Mouse (Mus musculus) lung, embryonic 16.5 days (tissue): ENCODE measurements around the gene Il17ra. TPM values are rescaled to one million over a fixed set of nuclear protein-coding genes. Genes with fewer than 3 reads are reported as not detected.
A peak's percentile ranks its signal among the peaks of the same experiment; 100 is the strongest.

Source experiments
- ATAC-seq: fragments of 200-750 bp; cut with Nextera tagmentation; 2 replicates; pipeline ENCODE4 v1.8.0; 2017; ENCODE audit warnings: low read depth, mild to moderate bottlenecking, moderate library complexity
- H3K27ac ChIP-seq: fragments of 300-500 bp; sonication (generic); 2 replicates; pipeline ENCODE4 v1.5.1; 2014; ENCODE audit warnings: mild to moderate bottlenecking, control low read depth, low read length
- H3K27me3 ChIP-seq: fragments of 300-500 bp; sonication (generic); 2 replicates; pipeline ENCODE4 v1.6.1; 2014; ENCODE audit warnings: low read depth, low read length, mixed read lengths; ENCODE audit not compliant: control insufficient read depth, insufficient read depth
- H3K36me3 ChIP-seq: fragments of 300-500 bp; sonication (generic); 2 replicates; pipeline ENCODE4 v1.6.1; 2014; ENCODE audit warnings: low read length; ENCODE audit not compliant: control insufficient read depth, insufficient read depth
- H3K4me1 ChIP-seq: fragments of 300-500 bp; sonication (generic); replicated peaks from 2 replicates; pipeline ENCODE4 v1.6.1; 2014; ENCODE audit warnings: low read length, mixed read lengths; ENCODE audit not compliant: control insufficient read depth, insufficient read depth
- H3K4me2 ChIP-seq: fragments of 300-500 bp; sonication (generic); 2 replicates; pipeline ENCODE4 v1.6.1; 2014; ENCODE audit warnings: low read depth, low read length, control low read depth
- H3K4me3 ChIP-seq: fragments of 300-500 bp; sonication (generic); 2 replicates; pipeline ENCODE4 v1.5.1; 2014; ENCODE audit warnings: mild to moderate bottlenecking, low read length, control low read depth
- H3K9ac ChIP-seq: fragments of 300-500 bp; sonication (generic); 2 replicates; pipeline ENCODE4 v1.6.1; 2014; ENCODE audit warnings: low read length, control low read depth
- H3K9me3 ChIP-seq: fragments of 300-500 bp; sonication (generic); 2 replicates; pipeline ENCODE4 v1.6.1; 2016; ENCODE audit warnings: low read length; ENCODE audit not compliant: control insufficient read depth
- WGBS: fragments of 180-500 bp; shearing (Covaris S2); extraction: QIAGEN DNeasy Blood & Tissue Kit; methylation state at CpG from one replicate; pipeline ENCODE4 v1.1.7; 2014; 5-methylcytosine and 5-hydroxymethylcytosine counted together
- polyA plus RNA-seq: library from polyadenylated mRNA; unstranded; fragments of >200 nt; fragmentation: Nextera tagmentation; extraction: Ambion mirVana; gene quantifications from 2 replicates; pipeline ENCODE4 v1.2.1, GENCODE M21; 2015

Il17ra gene
- polyA plus RNA-seq, 1 experiment from 2014 or later: 8.9 TPM

DNA sequence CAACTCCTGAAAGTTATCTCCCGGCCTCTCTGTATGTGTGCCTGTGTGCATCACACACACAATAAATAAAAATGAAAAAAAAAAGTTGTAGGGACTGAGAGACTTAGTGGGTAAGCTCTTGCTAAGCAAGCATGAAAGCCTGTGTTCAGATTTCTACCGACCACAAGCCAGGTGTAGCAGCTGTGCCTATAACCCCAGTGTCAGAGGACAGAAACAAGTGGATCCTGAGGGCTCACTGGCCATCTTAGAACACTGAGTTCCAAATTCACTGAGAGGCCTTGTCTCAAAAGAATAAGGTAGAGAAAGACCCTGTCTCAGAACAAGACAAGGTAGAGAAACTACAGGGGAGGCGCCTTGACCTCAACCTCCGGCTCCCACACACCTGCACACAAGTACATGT lies 5.2 kb downstream of the Il17ra start:
- Histone ChIP-seq H3K36me3 (no peaks in the 10 kb centered on the region), H3K4me1 (peaks cover 11% of the 10 kb centered on the region), H3K9ac (no peak overlapping the region), H3K9me3 (no peaks in the 10 kb centered on the region), H3K27me3 (peaks cover 5% of the 10 kb centered on the region; the same call in 1 of the 2 replicates), H3K4me2 (no peak overlapping the region), H3K27ac (no peak overlapping the region), H3K4me3 (no peak overlapping the region)
- 92% methylated on average over 4 of the region's 4 CpGs for WGBS
- ATAC-seq: no peak

DNA sequence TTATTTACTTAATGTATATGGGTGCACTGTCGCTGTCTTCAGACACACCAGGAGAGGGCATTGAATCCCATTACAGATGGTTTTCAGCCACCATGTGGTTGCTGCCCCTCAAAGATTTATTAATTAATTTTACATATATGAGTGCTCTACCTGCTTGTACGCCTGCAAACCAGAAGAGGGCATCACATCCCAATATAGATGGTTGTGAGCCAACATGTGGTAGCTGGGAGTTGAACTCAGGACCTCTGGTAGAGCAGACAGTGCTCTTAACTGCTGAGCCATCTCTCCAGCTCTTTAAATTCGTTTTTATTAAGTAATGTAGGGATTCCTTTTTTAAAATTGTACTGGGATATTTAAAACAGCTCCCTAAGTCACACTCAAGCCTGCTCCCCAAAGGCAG lies 6.2 kb downstream of the Il17ra start:
- 62% methylated on average over 3 of the region's 3 CpGs for WGBS
- no peak overlapping the region for H3K27ac ChIP-seq
- peaks cover 8% of the 10 kb centered on the region for H3K4me1 ChIP-seq
- ATAC-seq: no peak
- no peak overlapping the region for H3K9ac ChIP-seq
- H3K36me3 ChIP-seq: no peaks in the 10 kb centered on the region
- no peaks in the 10 kb centered on the region for H3K9me3 ChIP-seq
- no peak overlapping the region for H3K4me2 ChIP-seq
- peaks cover 2% of the 10 kb centered on the region; the same call in 1 of the 2 replicates for H3K27me3 ChIP-seq
- H3K4me3 ChIP-seq: no peak overlapping the region

DNA sequence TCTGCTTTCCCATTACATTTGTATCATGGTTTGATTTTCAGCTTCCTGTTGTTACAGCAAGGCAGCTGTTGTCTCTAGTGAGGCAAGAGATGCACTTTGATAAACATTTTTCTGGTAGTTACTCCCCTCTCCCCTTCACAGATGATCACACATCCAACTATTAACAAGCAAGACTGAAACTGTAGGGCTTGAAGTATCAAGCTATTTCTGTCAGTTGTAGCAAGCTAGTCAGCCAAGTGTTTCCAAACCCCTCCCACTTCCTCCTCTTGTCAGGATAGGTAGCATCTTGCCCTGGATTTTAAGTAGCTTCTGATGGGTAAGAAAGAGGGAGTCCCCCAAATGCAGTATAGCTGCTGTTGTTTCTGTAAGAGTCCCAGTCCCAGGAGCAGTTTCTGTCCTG lies 6.7 kb downstream of the Il17ra start:
- ATAC-seq: no peak
- Histone ChIP-seq H3K9ac (no peak overlapping the region), H3K27me3 (peaks cover 2% of the 10 kb centered on the region; the same call in 1 of the 2 replicates), H3K4me1 (peaks cover 7% of the 10 kb centered on the region), H3K27ac (no peak overlapping the region), H3K4me2 (no peak overlapping the region), H3K36me3 (no peaks in the 10 kb centered on the region), H3K9me3 (no peaks in the 10 kb centered on the region), H3K4me3 (no peak overlapping the region)

DNA sequence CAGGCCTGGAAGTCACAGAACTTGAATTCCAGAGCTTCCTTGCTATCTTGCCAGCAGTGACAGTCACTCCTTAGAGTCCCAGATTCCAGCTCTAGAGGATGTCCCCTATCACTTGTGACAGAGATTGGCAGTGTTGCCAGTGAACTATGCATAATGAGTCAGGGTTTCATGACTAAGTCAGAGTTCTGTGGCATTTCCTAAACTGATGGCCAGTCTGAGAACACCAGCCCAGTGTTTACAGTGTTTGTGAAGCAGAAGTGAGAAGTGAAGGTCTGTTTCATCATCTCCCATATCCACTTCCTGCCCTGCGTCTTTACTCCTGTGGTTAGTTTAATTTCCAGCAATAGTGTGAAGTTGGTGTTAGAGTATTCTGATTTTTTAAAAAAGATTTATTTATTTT lies 7.6 kb downstream of the Il17ra start:
- Histone ChIP-seq H3K27me3 (peaks cover 2% of the 10 kb centered on the region; the same call in 1 of the 2 replicates), H3K4me3 (no peak overlapping the region), H3K9me3 (no peaks in the 10 kb centered on the region), H3K4me1 (peaks cover 11% of the 10 kb centered on the region), H3K27ac (no peak overlapping the region), H3K36me3 (no peaks in the 10 kb centered on the region), H3K4me2 (no peak overlapping the region), H3K9ac (no peak overlapping the region)
- no peak for ATAC-seq
- 40% methylated on average over 1 of the region's 1 CpGs for WGBS

DNA sequence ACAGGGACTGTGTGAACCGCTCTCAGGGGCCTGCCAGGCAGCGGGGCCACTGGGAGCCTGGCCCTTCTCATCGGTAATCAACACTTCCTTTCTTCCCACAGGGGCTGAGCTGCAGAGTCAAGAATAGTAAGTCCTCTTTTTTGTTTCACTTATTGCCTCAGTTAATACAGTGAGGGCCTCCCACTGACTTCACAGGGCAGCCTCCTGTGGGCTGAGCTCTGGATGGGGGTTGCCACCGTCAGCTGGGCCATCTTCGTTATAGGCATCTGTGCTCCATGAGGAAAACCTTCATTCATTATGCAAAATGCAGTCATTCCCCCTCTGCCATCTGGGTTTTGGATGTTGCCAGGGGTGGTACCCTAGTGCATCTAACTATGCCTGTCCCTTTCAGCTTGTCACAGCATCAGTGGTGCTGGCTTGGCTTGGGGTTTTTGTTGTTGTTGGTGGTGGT lies 9.0 kb downstream of the Il17ra start:
- ATAC-seq: no peak
- no peaks in the 10 kb centered on the region for H3K36me3 ChIP-seq
- no peak overlapping the region for H3K9ac ChIP-seq
- WGBS: 42% methylated on average over 5 of the region's 5 CpGs
- H3K9me3 ChIP-seq: no peaks in the 10 kb centered on the region
- H3K4me3 ChIP-seq: no peak overlapping the region
- H3K27me3 ChIP-seq: no peaks in the 10 kb centered on the region
- no peak overlapping the region for H3K4me2 ChIP-seq
- H3K27ac ChIP-seq: no peak overlapping the region
- peaks cover 11% of the 10 kb centered on the region for H3K4me1 ChIP-seq

DNA sequence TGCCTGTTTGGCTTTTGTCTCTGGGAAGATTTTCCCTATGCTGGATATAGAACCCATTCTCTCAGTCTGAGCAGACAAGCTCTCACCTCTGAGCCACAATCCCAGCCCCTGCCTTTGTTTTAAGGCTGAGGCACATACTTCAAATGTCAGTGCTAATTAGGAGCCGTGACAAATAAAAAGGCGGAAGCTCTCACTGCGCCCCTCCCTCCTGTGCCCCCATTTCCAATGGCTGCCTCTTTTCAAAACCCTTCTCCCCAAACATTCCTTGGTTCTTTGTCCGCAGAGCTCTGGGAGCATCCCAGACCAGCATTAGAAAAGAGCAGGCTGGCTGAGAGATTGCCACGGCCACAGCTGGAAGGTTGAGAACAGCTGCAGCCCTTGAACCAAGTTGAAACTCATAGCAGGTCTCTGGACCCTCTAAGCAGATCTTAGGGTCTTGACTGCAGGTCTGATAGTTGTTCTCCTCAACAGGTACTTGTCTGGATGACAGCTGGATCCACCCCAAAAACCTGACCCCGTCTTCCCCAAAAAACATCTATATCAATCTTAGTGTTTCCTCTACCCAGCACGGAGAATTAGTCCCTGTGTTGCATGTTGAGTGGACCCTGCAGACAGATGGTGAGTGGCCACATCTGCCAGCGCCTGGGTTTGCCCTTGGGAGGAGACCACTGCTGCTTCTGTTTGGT lies 9.6 kb downstream of the Il17ra start:
- no peak overlapping the region for H3K9ac ChIP-seq
- ATAC-seq: no peak
- no peak overlapping the region for H3K4me2 ChIP-seq
- no peaks in the 10 kb centered on the region for H3K36me3 ChIP-seq
- peaks cover 11% of the 10 kb centered on the region for H3K4me1 ChIP-seq
- no peaks in the 10 kb centered on the region for H3K27me3 ChIP-seq
- no peak overlapping the region for H3K4me3 ChIP-seq
- H3K27ac ChIP-seq: no peak overlapping the region
- WGBS: 41% methylated on average over 8 of the region's 8 CpGs
- H3K9me3 ChIP-seq: no peaks in the 10 kb centered on the region

DNA sequence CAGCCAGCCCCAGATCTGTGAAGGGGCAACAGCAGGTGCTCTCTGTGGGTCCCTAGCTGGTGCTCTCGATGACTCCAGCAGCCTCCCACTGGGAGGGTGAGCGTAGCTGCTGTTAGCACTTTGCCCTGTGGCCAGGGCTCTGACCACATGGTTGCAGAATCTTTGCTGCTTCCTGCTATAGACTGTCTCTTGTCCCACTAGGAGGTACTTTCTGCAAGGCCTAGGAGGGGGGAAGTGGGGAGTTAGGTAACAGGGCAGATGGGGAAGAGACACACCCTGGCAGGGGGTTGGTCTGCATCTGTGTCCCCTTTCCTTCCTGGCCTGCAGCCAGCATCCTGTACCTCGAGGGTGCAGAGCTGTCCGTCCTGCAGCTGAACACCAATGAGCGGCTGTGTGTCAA lies 10.4 kb downstream of the Il17ra start:
- H3K36me3 ChIP-seq: no peaks in the 10 kb centered on the region
- no peak overlapping the region for H3K4me3 ChIP-seq
- H3K4me1 ChIP-seq: peaks cover 11% of the 10 kb centered on the region
- no peak overlapping the region for H3K27ac ChIP-seq
- no peak overlapping the region for H3K9ac ChIP-seq
- 35% methylated on average over 5 of the region's 5 CpGs for WGBS
- ATAC-seq: peak; percentile 69
- no peak overlapping the region for H3K4me2 ChIP-seq
- no peaks in the 10 kb centered on the region for H3K9me3 ChIP-seq
- H3K27me3 ChIP-seq: no peaks in the 10 kb centered on the region

DNA sequence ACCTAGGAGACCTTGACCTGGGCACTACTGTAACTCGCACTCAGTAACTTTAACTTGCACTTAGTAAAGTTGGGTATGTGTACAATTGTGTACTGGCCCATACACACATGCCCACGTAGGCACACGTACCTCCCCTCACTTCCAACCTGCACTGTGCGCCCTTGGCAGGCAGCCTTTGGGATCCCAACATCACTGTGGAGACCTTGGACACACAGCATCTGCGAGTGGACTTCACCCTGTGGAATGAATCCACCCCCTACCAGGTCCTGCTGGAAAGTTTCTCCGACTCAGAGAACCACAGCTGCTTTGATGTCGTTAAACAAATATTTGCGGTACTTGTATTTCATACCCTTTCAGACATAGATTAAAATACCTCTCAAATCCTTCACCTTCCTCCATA lies 12.2 kb downstream of the Il17ra start:
- no peaks in the 10 kb centered on the region for H3K9me3 ChIP-seq
- no peaks in the 10 kb centered on the region for H3K27me3 ChIP-seq
- ATAC-seq: peak; percentile 51
- H3K4me2 ChIP-seq: no peak overlapping the region
- no peaks in the 10 kb centered on the region for H3K36me3 ChIP-seq
- no peak overlapping the region for H3K4me3 ChIP-seq
- H3K4me1 ChIP-seq: peaks cover 11% of the 10 kb centered on the region
- 54% methylated on average over 8 of the region's 8 CpGs for WGBS
- no peak overlapping the region for H3K27ac ChIP-seq
- no peak overlapping the region for H3K9ac ChIP-seq

DNA sequence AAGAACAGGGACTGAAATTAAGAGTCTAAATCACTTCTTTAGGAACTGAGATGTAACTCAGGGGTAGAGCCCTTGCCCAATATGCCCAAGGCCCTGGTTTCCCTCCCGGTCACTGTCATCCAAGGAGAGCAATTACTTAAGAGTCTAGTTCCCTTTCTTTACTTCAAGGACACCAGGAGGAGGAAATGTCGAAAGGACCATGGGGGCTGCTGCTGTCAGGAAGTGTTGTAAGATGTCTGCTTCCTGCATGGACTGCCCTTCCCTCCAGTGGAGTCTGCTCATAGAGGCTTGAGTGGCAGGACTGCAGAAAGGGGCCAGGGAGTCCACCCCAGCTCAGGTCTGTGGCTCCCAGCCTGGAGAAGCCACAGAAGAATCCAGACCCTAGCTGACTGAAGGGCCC lies 16.3 kb downstream of the Il17ra start:
- no peaks in the 10 kb centered on the region; the same call in 1 of the 2 replicates for H3K36me3 ChIP-seq
- no peak for ATAC-seq
- no peak overlapping the region for H3K4me2 ChIP-seq
- H3K9me3 ChIP-seq: no peaks in the 10 kb centered on the region
- H3K27ac ChIP-seq: no peak overlapping the region
- H3K4me3 ChIP-seq: no peak overlapping the region
- no peaks in the 10 kb centered on the region for H3K27me3 ChIP-seq
- peaks cover 10% of the 10 kb centered on the region; the same call in 1 of the 2 replicates for H3K4me1 ChIP-seq
- 56% methylated on average over 2 of the region's 2 CpGs for WGBS
- H3K9ac ChIP-seq: no peak overlapping the region
